Mouse (Mus musculus) ovary, adult 18-20 months (tissue): ENCODE data around the gene Grik3.

ENCODE experiments used
- DNase-seq: peaks from one replicate; pipeline ENCODE4 v3.0.0; 2022; ENCODE audit warnings: low spot score, mixed read lengths

Grik3 gene

GRCm38 (mm10) chr4:125644581-125645568, 154.4 kb downstream of the Grik3 start:
- DNase-seq = no peak

- no peak for DNase-seq
These were observed 161.3 kb downstream of the Grik3 start for GRCm38 (mm10) chr4:125651676-125652246.

- no peak for DNase-seq
These were observed 165.5 kb downstream of the Grik3 start for GRCm38 (mm10) chr4:125656031-125656430.

DNA sequence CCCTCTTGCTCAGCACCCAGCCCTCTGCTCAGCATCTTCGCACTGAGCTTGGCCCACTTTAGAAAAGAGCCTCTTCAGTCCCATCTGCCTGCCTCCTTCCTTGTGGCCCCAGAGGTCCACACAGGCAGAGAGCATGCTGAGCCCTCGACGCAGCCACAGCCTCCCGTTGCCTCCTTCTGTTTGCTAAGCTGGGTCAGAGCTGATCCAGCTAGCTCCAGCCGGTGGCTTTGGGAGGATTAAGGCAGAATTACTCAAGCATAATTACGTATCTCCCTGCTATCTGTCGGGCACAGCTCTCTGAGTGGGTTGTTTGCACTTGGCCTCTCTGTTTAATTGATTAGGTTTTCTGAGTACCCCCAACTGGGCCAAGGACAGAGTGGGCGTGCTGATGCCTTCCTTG, 167.9 kb downstream of the Grik3 start:
- no peak for DNase-seq

DNA sequence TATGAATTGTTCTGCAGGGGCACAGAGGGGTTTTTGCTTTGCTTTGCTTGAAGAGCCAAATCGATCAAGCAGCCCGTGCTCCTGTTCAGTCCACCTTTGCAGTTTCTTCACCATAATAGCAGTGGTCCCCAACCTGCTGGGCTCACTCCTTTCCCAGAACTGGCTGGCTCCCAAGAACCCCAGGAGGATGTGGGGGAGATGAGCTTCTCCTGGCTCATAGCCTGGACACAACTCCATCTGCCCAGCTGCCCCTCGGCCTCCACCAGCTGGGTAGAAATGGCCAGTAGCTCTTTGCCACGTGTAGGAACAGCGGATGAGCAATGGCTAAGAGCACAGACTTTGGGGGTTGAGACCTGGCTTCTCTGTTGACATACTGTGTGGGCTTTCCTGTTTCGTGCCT, 171.5 kb downstream of the Grik3 start:
- DNase-seq = no peak

- DNase-seq = no peak
These were observed 172.8 kb downstream of the Grik3 start for GRCm38 (mm10) chr4:125663262-125663661.

DNA sequence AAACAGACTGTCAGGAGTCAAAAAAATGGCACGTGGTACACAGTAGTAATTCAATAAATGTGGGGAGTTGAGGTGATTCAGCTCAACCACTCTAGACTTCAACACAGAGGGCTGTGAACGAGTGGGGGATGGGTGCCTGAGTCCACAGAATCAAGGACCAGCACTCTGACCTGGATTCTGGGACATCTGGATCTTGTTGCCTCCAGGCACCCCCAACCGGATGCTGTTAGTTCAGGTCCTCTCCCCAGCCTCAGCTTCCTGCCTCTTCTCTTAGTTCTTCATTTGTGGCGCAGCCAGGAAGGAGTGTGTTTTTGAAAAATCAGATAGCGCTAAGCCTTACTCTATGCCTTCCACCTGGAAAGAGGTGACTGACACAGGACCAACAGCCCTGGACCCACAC, 175.5 kb downstream of the Grik3 start:
- no peak for DNase-seq

DNA sequence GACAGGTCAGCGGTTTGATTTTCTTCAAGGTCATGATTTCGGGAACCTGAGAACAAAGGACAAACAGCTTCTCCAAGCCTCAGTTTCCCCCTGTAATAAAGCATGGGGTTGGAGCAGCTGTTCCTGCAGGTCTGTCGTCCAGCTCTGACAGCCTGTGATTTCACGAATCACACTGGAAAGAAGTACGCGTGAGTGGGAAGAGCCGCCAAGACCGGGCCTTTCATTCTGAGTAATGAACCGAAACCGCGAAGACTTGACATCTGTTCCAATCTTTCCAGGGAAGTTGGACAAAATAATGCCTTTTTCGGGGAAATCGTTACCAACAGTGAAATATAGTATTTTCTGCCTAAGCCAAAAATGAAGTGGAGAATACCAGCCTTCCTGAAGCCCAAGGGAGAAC, 191.5 kb downstream of the Grik3 start:
- DNase-seq = no peak

GRCm38 (mm10) chr4:125687078-125687477, 196.6 kb downstream of the Grik3 start:
- no peak for DNase-seq

DNA sequence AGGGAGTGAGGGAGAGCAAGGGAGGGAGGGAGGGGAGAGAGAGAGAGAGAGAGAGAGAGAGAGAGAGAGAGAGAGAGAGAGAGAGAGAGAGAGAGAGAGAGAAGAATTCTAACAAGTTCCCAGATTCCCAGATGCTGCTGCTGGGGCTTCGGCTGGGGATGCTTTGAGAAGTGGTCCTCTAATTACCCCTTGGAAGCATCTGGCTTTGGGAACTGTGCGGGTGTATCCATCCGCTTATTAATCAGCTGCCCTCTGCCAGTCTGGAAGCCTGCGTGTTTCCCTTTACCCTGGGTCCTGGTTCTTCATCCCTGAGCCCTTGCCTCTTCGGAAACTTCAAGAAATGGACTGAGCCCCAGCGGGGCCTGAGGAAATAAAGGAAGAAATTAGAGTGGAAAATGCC, 204.9 kb downstream of the Grik3 start:
- DNase-seq = no peak

DNA sequence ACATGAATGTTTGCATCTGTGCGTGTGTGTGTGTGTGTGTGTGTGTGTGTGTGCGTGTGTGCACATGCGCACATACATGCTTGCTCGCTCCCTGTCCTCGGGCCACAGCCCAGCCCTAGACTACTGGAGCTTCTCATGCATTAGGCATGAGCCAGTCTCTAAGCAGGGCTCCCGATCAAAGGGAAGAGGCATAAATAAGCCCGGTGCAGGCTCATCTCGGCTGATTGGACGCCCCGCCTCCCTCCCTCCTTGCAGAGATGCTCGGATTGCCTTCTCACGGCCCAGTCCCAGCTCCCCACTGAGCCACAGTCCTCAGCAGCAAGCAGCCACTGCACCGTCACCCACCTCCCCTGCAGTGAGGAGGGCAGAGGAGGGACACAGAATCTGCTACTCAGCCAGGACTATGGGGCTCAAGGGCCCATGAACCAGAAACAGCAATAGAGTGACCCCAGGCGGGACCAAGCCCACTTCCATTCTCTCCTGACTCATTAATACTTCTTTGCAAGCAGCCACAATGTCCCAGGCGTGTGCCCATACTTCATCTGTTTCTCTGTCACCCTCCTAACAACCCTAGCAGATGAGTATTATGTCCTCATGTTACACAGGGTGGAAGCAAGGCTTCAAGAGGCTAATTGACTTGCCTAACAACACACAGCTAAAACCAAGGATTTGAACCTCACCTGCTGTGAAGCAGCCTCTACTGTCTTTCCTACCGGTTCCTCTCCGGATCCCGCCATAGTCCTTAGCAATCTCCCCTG, 205.9 kb downstream of the Grik3 start:
- DNase-seq = no peak

DNA sequence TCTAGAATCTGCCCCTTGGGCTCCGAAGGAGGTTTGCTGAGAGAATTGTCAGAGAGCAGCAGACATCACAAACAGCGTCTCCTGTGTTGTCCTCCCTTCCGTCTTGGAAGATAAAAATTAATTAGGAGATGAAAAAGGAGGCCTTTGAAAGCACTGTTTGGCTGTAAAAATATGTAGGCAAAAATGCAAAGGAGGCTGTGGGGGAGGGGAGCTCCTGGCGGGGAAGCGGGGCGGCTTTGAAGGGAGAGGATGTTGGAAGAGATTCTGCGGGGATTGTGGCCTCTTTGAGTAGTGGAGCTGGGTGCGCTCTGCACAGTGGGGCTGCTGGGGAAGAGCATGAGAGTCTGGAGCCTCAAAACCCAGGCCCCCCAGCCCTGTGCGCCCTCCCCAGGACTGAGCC, 207.1 kb downstream of the Grik3 start:
- no peak for DNase-seq

DNA sequence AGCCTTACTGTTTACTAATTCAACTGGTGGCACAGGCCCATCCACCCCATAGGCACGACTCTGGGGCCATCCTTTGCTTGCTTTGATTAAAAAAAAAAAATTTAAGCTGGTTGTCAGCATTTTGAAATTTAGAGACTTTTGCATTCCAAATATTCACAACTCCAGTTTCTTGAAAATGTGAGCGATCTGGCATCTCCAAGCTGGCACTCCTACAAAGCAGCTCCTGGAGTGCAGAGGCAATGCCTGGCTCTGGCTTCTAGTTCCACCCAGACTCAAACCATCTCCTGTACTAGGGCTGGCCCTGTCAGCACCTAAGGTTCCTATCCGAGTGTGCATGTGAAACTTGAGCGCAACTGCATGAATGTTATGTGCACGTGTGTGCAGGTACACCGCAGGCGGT, 208.6 kb downstream of the Grik3 start:
- DNase-seq = no peak

DNA sequence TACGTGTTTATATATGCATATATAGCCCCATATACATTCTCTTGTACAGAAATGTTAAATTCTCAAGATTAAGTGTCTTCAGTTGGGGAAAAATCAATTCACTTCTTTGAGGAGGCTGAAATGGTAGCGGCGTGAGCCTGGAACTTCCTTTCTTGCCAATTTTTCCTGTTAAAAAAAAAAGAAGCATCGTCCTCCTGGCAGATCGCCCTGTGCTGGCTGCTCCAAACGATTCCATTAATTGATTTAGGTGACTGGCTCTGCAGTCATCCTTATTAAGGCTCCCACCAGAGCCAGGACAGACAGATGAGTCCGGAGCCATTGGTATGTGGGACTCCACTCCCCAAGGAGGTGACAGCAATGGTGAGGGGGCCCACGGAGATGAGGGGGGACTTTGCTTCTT, 209.8 kb downstream of the Grik3 start:
- DNase-seq = no peak

GRCm38 (mm10) chr4:125702607-125703309, 212.3 kb downstream of the Grik3 start:
- DNase-seq = peak; percentile 62

DNA sequence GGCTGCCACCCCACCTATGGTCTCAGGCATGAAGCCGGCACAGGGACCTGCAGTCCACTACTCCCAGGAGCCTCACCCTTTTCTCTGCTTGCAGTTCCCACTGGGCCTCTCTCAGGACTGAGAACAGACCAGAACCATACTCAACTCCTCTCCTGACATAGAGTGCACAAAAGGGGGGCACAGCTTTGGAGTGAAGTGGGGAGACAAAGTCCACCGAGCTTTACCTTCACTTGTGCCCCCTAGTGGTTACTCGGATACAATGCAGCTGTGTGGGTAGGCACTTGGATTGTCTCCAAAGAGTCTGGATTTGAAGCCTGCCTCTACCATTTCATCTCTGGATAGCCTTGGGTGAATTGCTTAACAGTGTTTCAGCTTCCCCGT, 212.8 kb downstream of the Grik3 start:
- DNase-seq = no peak

GRCm38 (mm10) chr4:125705746-125706145, 215.2 kb downstream of the Grik3 start:
- DNase-seq = no peak

GRCm38 (mm10) chr4:125709716-125710115, 219.2 kb downstream of the Grik3 start:
- no peak for DNase-seq

DNA sequence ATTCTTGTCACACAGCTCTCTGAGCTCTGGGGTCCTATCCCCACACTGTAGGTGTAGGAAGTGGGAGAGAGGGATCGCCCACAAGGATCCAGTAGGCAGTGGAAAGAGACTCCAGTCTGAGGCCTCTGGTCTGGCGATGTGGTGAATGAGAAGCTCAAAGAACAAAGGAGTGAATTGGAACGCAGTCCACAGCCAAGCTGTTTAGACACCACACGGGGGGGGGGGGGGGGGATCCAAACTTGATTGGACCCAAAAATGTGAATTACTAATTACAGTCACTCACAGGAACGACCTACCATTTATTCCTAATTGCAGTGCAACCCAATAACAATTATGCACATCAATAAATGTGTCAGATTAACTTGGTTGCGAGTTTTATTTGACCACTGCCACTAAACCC, 227.4 kb downstream of the Grik3 start:
- no peak for DNase-seq

- no peak for DNase-seq
These were observed 228.1 kb downstream of the Grik3 start for GRCm38 (mm10) chr4:125718429-125719140.

DNA sequence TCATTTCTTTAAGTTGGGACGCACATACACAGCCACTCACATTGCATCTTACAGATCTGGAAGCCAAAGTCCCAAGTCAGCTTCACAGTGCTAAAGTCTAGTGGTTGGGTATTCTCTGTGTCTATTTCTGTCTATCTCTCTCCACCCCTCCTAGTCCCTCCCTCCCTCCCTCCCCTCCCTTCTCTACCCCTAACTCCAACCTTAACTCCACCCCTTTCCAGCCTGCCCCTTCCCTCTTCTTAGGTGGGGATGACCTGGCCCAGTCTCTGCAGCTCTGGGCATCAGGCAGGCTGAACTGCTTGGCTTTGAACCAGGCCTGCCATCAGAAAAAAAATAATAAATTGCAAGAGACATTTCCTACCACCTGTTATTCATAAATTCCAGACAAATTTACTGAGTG, 235.7 kb downstream of the Grik3 start:
- DNase-seq = no peak

DNA sequence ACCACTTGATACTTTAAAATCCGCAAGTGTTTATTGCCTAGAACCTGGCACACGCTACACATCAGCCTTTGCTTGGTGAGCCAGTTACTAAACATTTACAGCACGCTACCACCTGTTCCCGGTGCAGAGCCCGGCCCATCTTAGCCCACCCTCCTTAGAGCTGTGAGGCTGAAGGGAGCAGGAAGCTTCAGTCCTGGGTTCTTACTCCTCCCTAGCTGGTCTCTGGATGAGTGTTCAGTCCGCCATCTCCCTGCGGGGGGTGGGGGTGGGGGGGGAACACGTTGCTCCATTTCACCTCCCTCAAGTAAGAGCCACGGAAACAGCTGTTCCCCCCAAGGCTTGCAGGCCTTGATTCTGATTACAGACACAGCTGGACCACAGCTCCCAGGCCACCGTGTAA, 236.5 kb downstream of the Grik3 start:
- no peak for DNase-seq
